In genomic region chr13:48663988-48664339, GRCm38 (mm10) we compare ENCODE assay signal across 16 mouse cellular contexts. TPM values are rescaled to one million over a fixed set of nuclear protein-coding genes. Genes with fewer than 3 reads are reported as not detected.
DNase-seq lines count a peak whose midpoint lies in the region; ATAC-seq and TF ChIP-seq lines count a peak whose summit lies in the region.
"Had no signal": no experiment of that assay in that cellular context is flagged by ENCODE, and none has a peak within 500 bp of the region (broad histone marks: within the 10 kb centered on the region; RNA-seq: fewer than 3 reads in every experiment).

No protein-coding gene starts in this region.

- no peak overlapping the region for H3K9ac ChIP-seq in forebrain, embryonic 11.5 days (ENCODE audit: low read length)
- H3K9ac ChIP-seq in forebrain, embryonic 13.5 days: no peak overlapping the region
- peak overlapping the region; percentile 25; the same call in 1 of the 2 replicates for H3K9ac ChIP-seq in liver, embryonic 11.5 days (ENCODE audit: low read depth, low read length)
- no peak overlapping the region for H3K9ac ChIP-seq in liver, postnatal 0 days (replicated peaks)
- no peak overlapping the region for H3K9ac ChIP-seq in embryonic facial prominence, embryonic 15.5 days
- peak overlapping the region; percentile 71 for H3K9ac ChIP-seq in stomach, embryonic 15.5 days
- H3K9ac ChIP-seq: lung, embryonic 14.5 days; midbrain, embryonic 15.5 days had no signal

- TF ChIP-seq CTCF in liver, postnatal 0 days (IDR thresholded peaks at IDR 0.05; ENCODE audit: low read depth): no peak

- H3K4me2 ChIP-seq in forebrain, embryonic 11.5 days (ENCODE audit: low read depth, low read length, severe bottlenecking): no peak overlapping the region
- H3K4me2 ChIP-seq in forebrain, embryonic 13.5 days: no peak overlapping the region
- H3K4me2 ChIP-seq in liver, embryonic 11.5 days: peak overlapping the region; percentile 22; the same call in 1 of the 2 replicates
- H3K4me2 ChIP-seq in liver, postnatal 0 days (ENCODE audit: low read depth, low read length): no peak overlapping the region
- H3K4me2 ChIP-seq in embryonic facial prominence, embryonic 15.5 days (replicated peaks): peak overlapping the region; percentile 90; the same call in 1 of the 2 replicates
- peak overlapping the region; percentile 62 for H3K4me2 ChIP-seq in stomach, embryonic 15.5 days

- H3K27me3 ChIP-seq in forebrain, embryonic 11.5 days (ENCODE audit: control insufficient read depth, insufficient read depth, low read length): peaks cover 99% of the 10 kb centered on the region
- H3K27me3 ChIP-seq in forebrain, embryonic 13.5 days: peaks cover 99% of the 10 kb centered on the region
- peaks cover 100% of the 10 kb centered on the region for H3K27me3 ChIP-seq in liver, embryonic 11.5 days (replicated peaks; ENCODE audit: control insufficient read depth, insufficient read depth, low read length)
- H3K27me3 ChIP-seq in liver, postnatal 0 days (ENCODE audit: insufficient read depth, low read length): peaks cover 98% of the 10 kb centered on the region
- peaks cover 99% of the 10 kb centered on the region for H3K27me3 ChIP-seq in embryonic facial prominence, embryonic 15.5 days
- peaks cover 60% of the 10 kb centered on the region for H3K27me3 ChIP-seq in stomach, embryonic 15.5 days (replicated peaks)

- 4% methylated on average over 7 of the region's 7 CpGs for WGBS in forebrain, embryonic 11.5 days
- WGBS in forebrain, embryonic 13.5 days: 10% methylated on average over 7 of the region's 7 CpGs
- 7% methylated on average over 7 of the region's 7 CpGs for WGBS in liver, embryonic 11.5 days
- WGBS in liver, postnatal 0 days (ENCODE audit: insufficient replicate concordance): 6% methylated on average over 7 of the region's 7 CpGs
- WGBS in embryonic facial prominence, embryonic 15.5 days: 30% methylated on average over 7 of the region's 7 CpGs
- 12% methylated on average over 7 of the region's 7 CpGs for WGBS in stomach, embryonic 15.5 days

- H3K36me3 ChIP-seq in forebrain, embryonic 11.5 days (ENCODE audit: control insufficient read depth, insufficient read depth, low read length): no peaks in the 10 kb centered on the region
- no peaks in the 10 kb centered on the region for H3K36me3 ChIP-seq in forebrain, embryonic 13.5 days (ENCODE audit: poor library complexity, severe bottlenecking)
- H3K36me3 ChIP-seq in liver, embryonic 11.5 days (ENCODE audit: control insufficient read depth, insufficient read depth, low read length): no peaks in the 10 kb centered on the region
- H3K36me3 ChIP-seq in liver, postnatal 0 days (replicated peaks; ENCODE audit: insufficient read depth, low read length): no peaks in the 10 kb centered on the region
- no peaks in the 10 kb centered on the region for H3K36me3 ChIP-seq in embryonic facial prominence, embryonic 15.5 days
- no peaks in the 10 kb centered on the region for H3K36me3 ChIP-seq in stomach, embryonic 15.5 days
- H3K36me3 ChIP-seq: midbrain, embryonic 15.5 days had no signal

- no peak overlapping the region for H3K27ac ChIP-seq in forebrain, embryonic 11.5 days (ENCODE audit: low read depth, low read length)
- H3K27ac ChIP-seq in forebrain, embryonic 13.5 days: no peak overlapping the region
- no peak overlapping the region for H3K27ac ChIP-seq in liver, embryonic 11.5 days (ENCODE audit: low read depth, low read length)
- H3K27ac ChIP-seq in liver, postnatal 0 days (ENCODE audit: low read depth): no peak overlapping the region
- no peak overlapping the region for H3K27ac ChIP-seq in embryonic facial prominence, embryonic 15.5 days (replicated peaks)
- peak overlapping the region; percentile 87 for H3K27ac ChIP-seq in stomach, embryonic 15.5 days
- H3K27ac ChIP-seq: gastrocnemius, adult 2 months; midbrain, embryonic 15.5 days had no signal

- peaks cover 19% of the 10 kb centered on the region for H3K4me1 ChIP-seq in forebrain, embryonic 11.5 days (replicated peaks; ENCODE audit: control insufficient read depth, insufficient read depth, low read length)
- H3K4me1 ChIP-seq in forebrain, embryonic 13.5 days: peaks cover 41% of the 10 kb centered on the region
- H3K4me1 ChIP-seq in liver, embryonic 11.5 days (replicated peaks; ENCODE audit: control insufficient read depth, insufficient read depth, low read length): peaks cover 5% of the 10 kb centered on the region; the same call in 1 of the 2 replicates
- H3K4me1 ChIP-seq in liver, postnatal 0 days (ENCODE audit: insufficient read depth): peaks cover 4% of the 10 kb centered on the region
- H3K4me1 ChIP-seq in embryonic facial prominence, embryonic 15.5 days: peaks cover 61% of the 10 kb centered on the region
- H3K4me1 ChIP-seq in stomach, embryonic 15.5 days: peaks cover 18% of the 10 kb centered on the region

- ATAC-seq in forebrain, embryonic 11.5 days (replicated peaks; ENCODE audit: low FRiP score): no peak
- ATAC-seq in forebrain, embryonic 13.5 days: no peak
- ATAC-seq in liver, embryonic 11.5 days (replicated peaks; ENCODE audit: low FRiP score): no peak
- ATAC-seq in liver, postnatal 0 days: no peak
- ATAC-seq in embryonic facial prominence, embryonic 15.5 days (ENCODE audit: insufficient number of reproducible peaks, low FRiP score, low TSS enrichment, low read depth): no peak
- no peak for ATAC-seq in stomach, embryonic 15.5 days (ENCODE audit: insufficient read depth, low FRiP score, low read depth)
- ATAC-seq: midbrain, embryonic 15.5 days had no signal

- no peak overlapping the region for H3K4me3 ChIP-seq in forebrain, embryonic 11.5 days (ENCODE audit: low read depth, low read length)
- H3K4me3 ChIP-seq in forebrain, embryonic 13.5 days: no peak overlapping the region
- H3K4me3 ChIP-seq in liver, embryonic 11.5 days (ENCODE audit: low read depth, low read length): peak overlapping the region; percentile 51
- H3K4me3 ChIP-seq in liver, postnatal 0 days (ENCODE audit: low read depth, low read length): no peak overlapping the region
- peak overlapping the region; percentile 51 for H3K4me3 ChIP-seq in embryonic facial prominence, embryonic 15.5 days (replicated peaks)
- H3K4me3 ChIP-seq in stomach, embryonic 15.5 days (replicated peaks): peak overlapping the region; percentile 61
- H3K4me3 ChIP-seq: gastrocnemius, adult 2 months had no signal

- no peaks in the 10 kb centered on the region for H3K9me3 ChIP-seq in forebrain, embryonic 11.5 days (ENCODE audit: control insufficient read depth, low read length)
- no peaks in the 10 kb centered on the region for H3K9me3 ChIP-seq in forebrain, embryonic 13.5 days (replicated peaks)
- H3K9me3 ChIP-seq in liver, embryonic 11.5 days (ENCODE audit: control insufficient read depth, low read length): no peaks in the 10 kb centered on the region
- no peaks in the 10 kb centered on the region for H3K9me3 ChIP-seq in liver, postnatal 0 days (ENCODE audit: low read length)
- no peaks in the 10 kb centered on the region for H3K9me3 ChIP-seq in embryonic facial prominence, embryonic 15.5 days (replicated peaks)
- no peaks in the 10 kb centered on the region for H3K9me3 ChIP-seq in stomach, embryonic 15.5 days
- H3K9me3 ChIP-seq: midbrain, embryonic 15.5 days had no signal

- peak; percentile 52 for DNase-seq in forebrain, embryonic 11.5 days (ENCODE audit: low spot score)
- no peak for DNase-seq in liver, embryonic 11.5 days (ENCODE audit: low spot score)
- DNase-seq in liver, postnatal 0 days: no peak
- no peak for DNase-seq in kidney, adult 11 months
- DNase-seq in lung, adult 18-20 months: no peak
- DNase-seq: gastrocnemius, adult 2 months; kidney, adult 2 months; kidney, postnatal 36 days; lung, embryonic 14.5 days; right cerebral cortex, postnatal 14 days; thymus, adult 18-20 months had no signal

- TF ChIP-seq EP300 in liver, postnatal 0 days (IDR thresholded peaks at IDR 0.05; ENCODE audit: low read depth): no peak

RNA-seq across cellular contexts. Expression of gene Barx1, which starts 1.2 kb away (rescaled TPM):
- 1.0 and 1.4 TPM in 2 replicates for polyA plus RNA-seq in forebrain, embryonic 11.5 days (2014; fragmentation: Nextera tagmentation; extraction: Ambion mirVana)
- not detected in 2 replicates for polyA plus RNA-seq in forebrain, embryonic 13.5 days (2015; fragmentation: Nextera tagmentation; extraction: Ambion mirVana)
- 21.2 and 22.3 TPM in 2 replicates for polyA plus RNA-seq in liver, embryonic 11.5 days (2014; fragmentation: Nextera tagmentation; extraction: Ambion mirVana)
- polyA plus RNA-seq in liver, postnatal 0 days (2015; fragmentation: Nextera tagmentation; extraction: Ambion mirVana): 0.25 and 0.37 TPM in 2 replicates
- polyA plus RNA-seq in embryonic facial prominence, embryonic 15.5 days (2015; fragmentation: Nextera tagmentation; extraction: Ambion mirVana): 17.7 and 18.8 TPM in 2 replicates
- 173 and 204 TPM in 2 replicates for polyA plus RNA-seq in stomach, embryonic 15.5 days (2015; fragmentation: Nextera tagmentation; extraction: Ambion mirVana)
- polyA plus RNA-seq: kidney, adult 2 months; midbrain, embryonic 15.5 days; urinary bladder, adult 2 months had no signal

RNA-seq across cellular contexts. Expression of gene Ptpdc1, which starts 38.5 kb away (rescaled TPM):
- polyA plus RNA-seq in forebrain, embryonic 11.5 days (2014; fragmentation: Nextera tagmentation; extraction: Ambion mirVana): 16.1 and 18.0 TPM in 2 replicates
- polyA plus RNA-seq in forebrain, embryonic 13.5 days (2015; fragmentation: Nextera tagmentation; extraction: Ambion mirVana): 13.0 and 13.4 TPM in 2 replicates
- polyA plus RNA-seq in liver, embryonic 11.5 days (2014; fragmentation: Nextera tagmentation; extraction: Ambion mirVana): 3.4 and 3.8 TPM in 2 replicates
- 0.56 and 0.58 TPM in 2 replicates for polyA plus RNA-seq in liver, postnatal 0 days (2015; fragmentation: Nextera tagmentation; extraction: Ambion mirVana)
- polyA plus RNA-seq in embryonic facial prominence, embryonic 15.5 days (2015; fragmentation: Nextera tagmentation; extraction: Ambion mirVana): 16.4 and 18.2 TPM in 2 replicates
- 8.2 and 9.1 TPM in 2 replicates for polyA plus RNA-seq in stomach, embryonic 15.5 days (2015; fragmentation: Nextera tagmentation; extraction: Ambion mirVana)

Comparison
In these comparisons a context has a peak if more than half of its experiments do, and no peak if none do; other contexts are left out.
1. H3K4me2 ChIP-seq: peak in liver, embryonic 11.5 days (single experiment), embryonic facial prominence, embryonic 15.5 days (single experiment) and stomach, embryonic 15.5 days (single experiment); none in forebrain, embryonic 11.5 days (single experiment), forebrain, embryonic 13.5 days (single experiment) and liver, postnatal 0 days (single experiment).
2. H3K4me3 ChIP-seq: peak in liver, embryonic 11.5 days (single experiment), embryonic facial prominence, embryonic 15.5 days (single experiment) and stomach, embryonic 15.5 days (single experiment); none in forebrain, embryonic 11.5 days (single experiment), forebrain, embryonic 13.5 days (single experiment) and liver, postnatal 0 days (single experiment).
3. H3K9ac ChIP-seq: peak in liver, embryonic 11.5 days (single experiment) and stomach, embryonic 15.5 days (single experiment); none in forebrain, embryonic 11.5 days (single experiment), forebrain, embryonic 13.5 days (single experiment), liver, postnatal 0 days (single experiment) and embryonic facial prominence, embryonic 15.5 days (single experiment).